Comparison of ENCODE assay signal across 8 mouse cellular contexts in genomic region chr2:38822995-38823394, GRCm38 (mm10).
DNase-seq lines count a peak whose midpoint lies in the region; ATAC-seq lines count a peak whose summit lies in the region.

No protein-coding gene starts in this region.

- H3K9ac ChIP-seq in forebrain, embryonic 16.5 days (replicated peaks; ENCODE audit: low read depth, low read length): peak overlapping the region; percentile 76

- H3K27me3 ChIP-seq in forebrain, embryonic 16.5 days (replicated peaks; ENCODE audit: control insufficient read depth, insufficient read depth, low read length): no peaks in the 10 kb centered on the region

- H3K9me3 ChIP-seq in forebrain, embryonic 16.5 days (ENCODE audit: control insufficient read depth, low read length): no peaks in the 10 kb centered on the region

- H3K4me2 ChIP-seq in forebrain, embryonic 16.5 days (ENCODE audit: low read length): peak overlapping the region; percentile 83

- peak; percentile 37 for DNase-seq in R1 (ENCODE audit: low read depth, low spot score)
- peak; percentile 1 for DNase-seq in cerebellum, adult 11 months
- peak; percentile 76 for DNase-seq in heart, postnatal 4 days
- DNase-seq in layer of hippocampus, adult 9-11 months: peak; percentile 44
- peak; percentile 61 for DNase-seq in lung, postnatal 36 days
- peak; percentile 89 for DNase-seq in retina, embryonic 14.5 days (ENCODE audit: low spot score)
- DNase-seq in urinary bladder, postnatal 4 days (ENCODE audit: low spot score in 2 of 2): peak; percentile 58 to 63

- ATAC-seq in forebrain, embryonic 16.5 days: peak; percentile 85

- H3K4me1 ChIP-seq in forebrain, embryonic 16.5 days (replicated peaks; ENCODE audit: control insufficient read depth, insufficient read depth, low read length): peaks cover 11% of the 10 kb centered on the region

- WGBS in forebrain, embryonic 16.5 days: 3% methylated on average over 6 of the region's 6 CpGs

- H3K36me3 ChIP-seq in forebrain, embryonic 16.5 days (ENCODE audit: control insufficient read depth, insufficient read depth): no peaks in the 10 kb centered on the region

- H3K27ac ChIP-seq in forebrain, embryonic 16.5 days (ENCODE audit: low read length): peak overlapping the region; percentile 95

- H3K4me3 ChIP-seq in forebrain, embryonic 16.5 days (replicated peaks; ENCODE audit: low read length): peak overlapping the region; percentile 65

Comparison
In these comparisons a context has a peak if more than half of its experiments do, and no peak if none do; other contexts are left out.
1. Peak in every context shown above with its lines: DNase-seq, ATAC-seq, H3K4me3 ChIP-seq and H3K27ac ChIP-seq.
2. DNase-seq: peak in every context shown above with its lines; median percentile 89 in retina, embryonic 14.5 days; 76 in heart, postnatal 4 days; 61 in lung, postnatal 36 days; 60 in urinary bladder, postnatal 4 days; 44 in layer of hippocampus, adult 9-11 months; 37 in R1; 1 in cerebellum, adult 11 months.